Mouse (Mus musculus) CH12.LX (cell line): ENCODE results near the gene Socs3. TPM values are rescaled to one million over a fixed set of nuclear protein-coding genes. Genes with fewer than 3 reads are reported as not detected.

ENCODE experiments used
- DNase-seq: peaks from one replicate; pipeline ENCODE4 v3.0.0-alpha.2; 2013; ENCODE audit errors: extremely low read depth
- H3K27ac ChIP-seq: 2 replicates; pipeline ENCODE4 v1.5.1; 2012; ENCODE audit warnings: low read depth, mild to moderate bottlenecking, control low read depth, moderate library complexity; ENCODE audit not compliant: insufficient read depth
- H3K27me3 ChIP-seq: replicated peaks from 2 replicates; pipeline ENCODE3; 2012; ENCODE audit warnings: inconsistent platforms
- H3K36me3 ChIP-seq, 2 experiments: replicated peaks in 1 of 2; 2 replicates each; pipeline versions ENCODE3 to v1.6.1; 2012; ENCODE audit warnings: inconsistent platforms in 1 of 2, low read length in 1 of 2, mild to moderate bottlenecking in 1 of 2, mixed read lengths in 1 of 2, moderate library complexity in 1 of 2; ENCODE audit not compliant: control insufficient read depth in 1 of 2, insufficient read depth in 1 of 2
- H3K4me1 ChIP-seq, 2 experiments: 2 replicates each; pipeline ENCODE4 v1.6.1; 2012; ENCODE audit warnings: inconsistent platforms in 1 of 2, moderate library complexity in 1 of 2; ENCODE audit not compliant: insufficient read depth in 2 of 2, control insufficient read depth in 1 of 2
- H3K4me2 ChIP-seq: 2 replicates; pipeline ENCODE4 v1.6.1; 2012; ENCODE audit warnings: low read depth, mild to moderate bottlenecking, control low read depth; ENCODE audit not compliant: poor library complexity, insufficient read depth, severe bottlenecking
- H3K4me3 ChIP-seq, 3 experiments: fragments of 150-350 bp in 1 of 3; sonication (generic) in 1 of 3; replicated peaks in 1 of 3; 2 replicates each; pipeline versions ENCODE3 to v1.5.1; 2011 to 2012; ENCODE audit warnings: low read depth in 2 of 3, low read length in 2 of 3, mild to moderate bottlenecking in 2 of 3, moderate library complexity in 2 of 3, control low read depth in 1 of 3, improper control_type of control experiment in 1 of 3, inconsistent platforms in 1 of 3, mixed read lengths in 1 of 3; ENCODE audit not compliant: poor library complexity in 1 of 3
- H3K79me2 ChIP-seq: replicated peaks from 2 replicates; pipeline ENCODE4 v1.6.1; 2012; ENCODE audit warnings: mild to moderate bottlenecking, moderate library complexity; ENCODE audit not compliant: control insufficient read depth, poor library complexity, insufficient read depth, severe bottlenecking; ENCODE audit errors: extremely low read depth
- H3K9ac ChIP-seq: 2 replicates; pipeline ENCODE4 v1.6.1; 2012; ENCODE audit warnings: low read depth, mild to moderate bottlenecking, control low read depth, moderate library complexity; ENCODE audit not compliant: insufficient read depth
- H3K9me3 ChIP-seq: replicated peaks from 2 replicates; pipeline ENCODE3; 2012; ENCODE audit warnings: low read length, inconsistent platforms, mixed read lengths
- CTCF ChIP-seq, 2 experiments: IDR thresholded peaks in 1 of 2; conservative IDR thresholded peaks in 1 of 2; 2 replicates each; pipeline ENCODE4 v1.5.1; 2011 to 2012; ENCODE audit warnings: low read depth in 2 of 2, low read length in 2 of 2, improper control_type of control experiment in 1 of 2, inconsistent platforms in 1 of 2, mild to moderate bottlenecking in 1 of 2, moderate library complexity in 1 of 2
- ETS1 ChIP-seq: conservative IDR thresholded peaks from 2 replicates; pipeline ENCODE4 v1.6.1; 2012; ENCODE audit warnings: low read depth, mild to moderate bottlenecking, inconsistent platforms, low read length, improper control_type of control experiment, moderate library complexity
- GABPA ChIP-seq: IDR thresholded peaks from 2 replicates; pipeline ENCODE4 v1.6.1; 2012; ENCODE audit warnings: low read depth, low read length, improper control_type of control experiment, inconsistent platforms; ENCODE audit not compliant: insufficient replicate concordance
- HCFC1 ChIP-seq: IDR thresholded peaks from 2 replicates; pipeline ENCODE4 v1.6.1; 2012; ENCODE audit warnings: low read depth, mild to moderate bottlenecking, inconsistent platforms, low read length, improper control_type of control experiment
- JUN ChIP-seq: IDR thresholded peaks from 2 replicates; pipeline ENCODE4 v1.6.1; 2011; ENCODE audit warnings: low read depth, mild to moderate bottlenecking, low read length, improper control_type of control experiment, moderate library complexity; ENCODE audit not compliant: insufficient read depth
- JUND ChIP-seq: conservative IDR thresholded peaks from 2 replicates; pipeline ENCODE4 v1.6.1; 2011; ENCODE audit warnings: low read depth, low read length, improper control_type of control experiment
- MAX ChIP-seq: IDR thresholded peaks from 2 replicates; pipeline ENCODE4 v1.6.1; 2011; ENCODE audit warnings: low read length, improper control_type of control experiment
- MAZ ChIP-seq: IDR thresholded peaks from 2 replicates; pipeline ENCODE4 v1.6.1; 2012; ENCODE audit warnings: low read depth, mild to moderate bottlenecking, inconsistent platforms, low read length, improper control_type of control experiment, moderate library complexity
- MEF2A ChIP-seq: IDR thresholded peaks from 2 replicates; pipeline ENCODE4 v1.6.1; 2014; ENCODE audit warnings: low read depth, mild to moderate bottlenecking, inconsistent platforms, low read length, improper control_type of control experiment, borderline replicate concordance
- NELFE ChIP-seq: IDR thresholded peaks from 2 replicates; pipeline ENCODE4 v1.6.1; 2011; ENCODE audit warnings: low read depth, low read length, improper control_type of control experiment
- PAX5 ChIP-seq: IDR thresholded peaks from 2 replicates; pipeline ENCODE4 v1.6.1; 2012; ENCODE audit warnings: low read length, inconsistent platforms, mixed read lengths
- RCOR1 ChIP-seq: conservative IDR thresholded peaks from 2 replicates; pipeline ENCODE4 v1.6.1; 2012; ENCODE audit warnings: low read depth, mild to moderate bottlenecking, inconsistent platforms, low read length, improper control_type of control experiment
- SIN3A ChIP-seq: IDR thresholded peaks from 2 replicates; pipeline ENCODE4 v1.6.1; 2012; ENCODE audit warnings: low read length, improper control_type of control experiment, inconsistent platforms
- SMC3 ChIP-seq: IDR thresholded peaks from 2 replicates; pipeline ENCODE4 v1.6.1; 2011; ENCODE audit warnings: low read depth, low read length, improper control_type of control experiment
- TCF12 ChIP-seq: IDR thresholded peaks from 2 replicates; pipeline ENCODE4 v1.6.1; 2014; ENCODE audit warnings: low read depth, mild to moderate bottlenecking, inconsistent platforms, low read length, improper control_type of control experiment
- ZNF384 ChIP-seq: IDR thresholded peaks from 2 replicates; pipeline ENCODE4 v1.6.1; 2012; ENCODE audit warnings: low read depth, low read length, improper control_type of control experiment, inconsistent platforms
- dilution Hi-C: fragments of 300-500 bp; cut with MboI; formaldehyde crosslinking; loops from 2 replicates; pipeline ENCODE4 v1.14.3; 2020; ENCODE audit warnings: low sequenced_read_pairs; ENCODE audit not compliant: extremely low pct_unique_long_range_greater_than_20kb, extremely low pct_ligation_motif_present
- in situ Hi-C: fragments of 300-500 bp; cut with MboI; formaldehyde crosslinking; loops from 3 replicates; pipeline ENCODE4 v1.14.3; 2019; ENCODE audit warnings: low sequenced_read_pairs, low pct_ligation_motif_present, low pct_unique_long_range_greater_than_20kb, mixed read lengths
- polyA plus RNA-seq: library from polyadenylated mRNA; unstranded; fragments of >175 nt; gene quantifications from 2 replicates; pipeline ENCODE4 v1.2.1, GENCODE M21; 2012; ENCODE audit warnings: low read depth; ENCODE audit not compliant: insufficient read length
- total RNA-seq, 2 experiments: library from RNA; depleted of rRNA; stranded (reverse); fragments of 300-350 nt in 1 of 2; fragments of >200 nt in 1 of 2; gene quantifications; 2 replicates each; pipeline ENCODE4 v1.2.3; 2012 to 2014

Gene Socs3
- total and polyA plus RNA-seq, 3 experiments = 0.83 to 4.7 (median 1.2) TPM

GRCm38 (mm10) chr11:117965052-117965451 lies 4.8 kb downstream of the Socs3 start:
- no peaks in the 10 kb centered on the region for H3K79me2 ChIP-seq

GRCm38 (mm10) chr11:117964294-117964693 lies 5.6 kb downstream of the Socs3 start:
- H3K36me3 ChIP-seq = peaks cover 6 to 11% of the 10 kb centered on the region in 2 experiments
- no peak for DNase-seq
- H3K9me3 ChIP-seq = peaks cover 19% of the 10 kb centered on the region
- dilution Hi-C loops (no loop called here), in situ Hi-C loops (no loop called here)
- no peak overlapping the region for H3K4me2 ChIP-seq
- no peak overlapping the region for H3K9ac ChIP-seq
- H3K4me1 ChIP-seq = peaks cover 53 to 76% of the 10 kb centered on the region in 2 experiments
- no peaks in the 10 kb centered on the region for H3K79me2 ChIP-seq
- no peak overlapping the region for H3K27ac ChIP-seq
- H3K27me3 ChIP-seq = peaks cover 82% of the 10 kb centered on the region
- H3K4me3 ChIP-seq = no peak overlapping the region
- TF ChIP-seq CTCF (conservative IDR thresholded peaks at IDR 0.05 in 1 of 2, IDR thresholded peaks at IDR 0.05 in 1 of 2; ENCODE audit: low read depth in 2 of 2, low read length in 2 of 2) (peak in 1 of 2 experiments; percentile 8; a peak in 1 of 4 replicates), ZNF384 (no peak), SIN3A (no peak), HCFC1 (no peak)

More at GRCm38 (mm10) chr11:117965052-117965451, 4.8 kb downstream of the Socs3 start:
- DNase-seq = no peak
- Histone ChIP-seq H3K27me3 (peaks cover 77% of the 10 kb centered on the region), H3K36me3 (peaks cover 6 to 11% of the 10 kb centered on the region in 2 experiments), H3K4me1 (peaks cover 50 to 76% of the 10 kb centered on the region in 2 experiments), H3K9ac (no peak overlapping the region), H3K4me3 (peak overlapping the region in 1 of 3 experiments; percentile 26), H3K9me3 (peaks cover 19% of the 10 kb centered on the region), H3K27ac (peak overlapping the region; percentile 33), H3K4me2 (peak overlapping the region; percentile 69)
- TF ChIP-seq MAX (0 out of 2 replicates have a peak, but pooled peaks have one; percentile 9), PAX5 (no peak), JUND (no peak), RCOR1 (no peak), NELFE (no peak), ETS1 (no peak)
- in situ Hi-C loops (loop anchor here (5.0 kb wide), 2 partner anchors 47 to 93 kb away; partner anchors contain the start of gene Tha1), dilution Hi-C loops (no loop called here)

- Histone ChIP-seq H3K4me3 (peak overlapping the region in 2 of 3 experiments; percentile 35 to 38), H3K27me3 (peaks cover 87% of the 10 kb centered on the region), H3K9me3 (peaks cover 19% of the 10 kb centered on the region), H3K4me1 (peaks cover 53 to 79% of the 10 kb centered on the region in 2 experiments), H3K36me3 (peaks cover 6 to 11% of the 10 kb centered on the region in 2 experiments), H3K9ac (no peak overlapping the region), H3K79me2 (no peaks in the 10 kb centered on the region), H3K4me2 (peak overlapping the region; percentile 70), H3K27ac (no peak overlapping the region)
- in situ Hi-C loops = no loop called here
- 0 out of 2 replicates have a peak, but pooled peaks have one; percentile 24 for TF ChIP-seq SIN3A
- TF ChIP-seq SMC3 = peak; percentile 4; the same call in 1 of the 2 replicates
- TF ChIP-seq GABPA = no peak
- peak; percentile 29; the same call in 1 of the 2 replicates for TF ChIP-seq MEF2A
- no peak for TF ChIP-seq JUN
- 0 out of 4 replicates have a peak, but pooled peaks of 1 of the 2 experiments have one; percentile 4 for TF ChIP-seq CTCF (conservative IDR thresholded peaks at IDR 0.05 in 1 of 2, IDR thresholded peaks at IDR 0.05 in 1 of 2; ENCODE audit: low read depth in 2 of 2, low read length in 2 of 2)
- peak; percentile 22; the same call in 1 of the 2 replicates for TF ChIP-seq TCF12
- TF ChIP-seq MAZ = peak; percentile 43; the same call in 1 of the 2 replicates
- dilution Hi-C loops = no loop called here
- no peak for DNase-seq
These were observed 6.0 kb downstream of the Socs3 start for GRCm38 (mm10) chr11:117963872-117964271.
